Mouse (Mus musculus) embryonic fibroblast, embryonic 13.5 days (primary cell): ENCODE results near the gene Gm28551. TPM values are rescaled to one million over a fixed set of nuclear protein-coding genes. Genes with fewer than 3 reads are reported as not detected.
"Not testable (repeated sequence)": the region's sequence is repeated elsewhere in the genome, so short reads cannot be mapped to it uniquely, and the experiment has no call there.

Experiments
- H3K27ac ChIP-seq: 2 replicates; pipeline ENCODE4 v1.5.1; 2012; ENCODE audit warnings: low read length, control low read depth, inconsistent platforms; ENCODE audit not compliant: insufficient read depth
- H3K4me1 ChIP-seq: 2 replicates; pipeline ENCODE4 v1.6.1; 2011; ENCODE audit warnings: low read length; ENCODE audit not compliant: control insufficient read depth, insufficient read depth
- H3K4me3 ChIP-seq: 2 replicates; pipeline ENCODE4 v1.5.1; 2011; ENCODE audit warnings: mild to moderate bottlenecking, control low read depth, low read length; ENCODE audit not compliant: insufficient read depth
- CTCF ChIP-seq: IDR thresholded peaks from 2 replicates; pipeline ENCODE4 v1.5.1; 2011; ENCODE audit warnings: mild to moderate bottlenecking, control low read depth, low read length, moderate library complexity, borderline replicate concordance; ENCODE audit not compliant: insufficient read depth
- POLR2A ChIP-seq: IDR thresholded peaks from 2 replicates; pipeline ENCODE4 v1.6.1; 2011; ENCODE audit warnings: low read depth, mild to moderate bottlenecking, control low read depth, low read length, moderate library complexity
- polyA plus RNA-seq: library from polyadenylated mRNA; stranded (reverse); fragments of >200 nt; gene quantifications from 2 replicates; pipeline ENCODE4 v1.2.4, GENCODE M21; 2011; ENCODE audit warnings: low read depth; ENCODE audit not compliant: missing spikeins, insufficient read length

Gene Gm28551
- polyA plus RNA-seq = not detected in 2 replicates

DNA sequence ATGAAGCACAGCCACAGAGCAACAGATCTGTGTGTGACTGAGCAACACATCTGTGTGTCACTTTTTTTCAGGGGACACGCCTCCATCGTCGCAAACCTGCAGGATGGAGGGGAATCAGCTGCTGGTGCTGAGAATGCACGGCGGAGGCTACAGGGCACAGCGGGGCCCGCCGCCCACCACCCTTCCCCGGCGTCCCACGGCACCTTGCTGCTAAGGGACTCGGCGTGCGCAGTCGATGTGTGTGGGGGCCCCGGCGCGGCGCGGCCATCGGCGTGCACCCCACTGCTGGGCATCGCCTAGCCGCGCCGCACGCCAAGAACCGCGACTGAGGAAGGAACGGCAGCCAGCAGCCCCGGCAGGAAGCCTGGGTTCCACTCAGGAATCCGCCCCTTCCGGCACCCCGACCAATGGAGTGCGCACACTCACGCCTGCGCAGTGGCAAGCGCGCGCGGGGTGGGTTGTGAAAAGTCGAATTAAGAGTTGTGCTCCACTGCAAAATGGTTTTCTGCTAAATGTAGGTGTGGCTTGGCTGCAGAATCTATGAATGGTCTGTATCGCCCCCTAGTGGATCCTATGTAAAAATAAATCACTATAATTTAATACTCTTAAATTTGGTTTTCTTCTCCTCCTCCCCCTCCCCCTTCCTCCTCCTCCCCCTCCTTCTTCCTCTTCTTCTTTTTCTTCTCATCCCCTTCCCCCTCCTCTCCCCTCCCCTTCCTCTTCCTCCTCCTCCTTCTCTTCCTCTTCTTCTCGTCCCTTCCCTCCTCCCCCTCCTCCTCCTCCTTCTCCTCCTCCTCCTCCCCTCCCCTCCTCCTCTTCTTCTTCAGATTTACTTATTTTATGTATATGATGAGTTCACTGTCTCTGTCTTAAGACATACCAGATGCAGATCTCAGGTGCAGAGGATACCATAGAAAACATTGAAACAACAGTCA lies at the start of gene Gm28551, which contains the start of the genes Asdurf and Asnsd1:
TSS of gene Gm28551 (minus strand) at position 341 of the 935 bp plus-strand sequence.
TSS of gene Asdurf (minus strand) at position 293 of the 935 bp plus-strand sequence.
TSS of gene Asnsd1 (minus strand) at position 426 of the 935 bp plus-strand sequence.
- TF ChIP-seq CTCF (no peak), POLR2A (peak; percentile 88)
- H3K27ac ChIP-seq = peak within 1 kb of the TSS; percentile 65; the same call in 1 of the 2 replicates

DNA sequence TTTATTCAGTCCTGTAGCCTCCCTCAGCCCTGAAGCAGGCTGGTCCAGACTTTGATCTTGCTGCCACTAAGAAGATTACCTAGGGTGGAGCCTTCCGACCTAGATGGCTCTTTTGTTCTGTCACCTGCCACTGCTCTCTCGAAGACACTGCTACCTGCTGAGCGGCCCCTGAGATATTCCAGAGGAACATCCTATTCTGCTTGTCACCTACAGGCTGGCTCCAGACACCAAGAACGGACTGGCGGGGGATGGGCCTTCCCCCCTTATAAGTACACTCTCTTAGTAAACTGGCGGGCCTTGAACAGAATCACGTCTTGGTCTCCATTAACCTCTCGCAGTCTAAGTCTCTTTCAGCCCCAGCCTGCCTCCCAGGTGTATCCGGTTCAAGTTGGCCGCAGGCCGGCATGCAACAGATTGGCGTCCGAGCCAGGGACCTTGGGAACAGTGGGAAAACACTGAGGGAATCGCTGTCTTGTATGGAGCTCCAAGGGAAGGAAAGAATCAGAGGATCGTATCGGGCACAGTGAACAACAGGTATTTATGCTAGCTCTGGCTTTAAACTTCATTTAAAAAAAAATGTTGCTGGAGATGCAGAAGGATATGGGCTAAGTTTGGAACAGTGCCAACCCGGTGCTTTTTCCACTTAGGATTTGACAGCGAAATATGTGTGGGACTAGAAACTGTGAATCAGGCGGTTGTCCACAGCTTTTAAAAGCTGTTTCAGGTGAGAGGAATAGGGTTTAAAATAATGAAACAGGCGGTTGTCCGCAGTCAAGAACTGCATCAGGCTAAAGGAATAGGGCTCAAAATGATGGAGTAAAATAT lies 41.7 kb upstream of the Gm28551 start:
- not testable (repeated sequence) for H3K4me3 ChIP-seq, H3K4me1 ChIP-seq, H3K27ac ChIP-seq

More for the DNA sequence above, at the start of gene Gm28551, which contains the start of the genes Asdurf and Asnsd1:
- Histone ChIP-seq H3K4me3 (peak within 1 kb of the TSS; percentile 69), H3K4me1 (no peaks in the 10 kb centered on the region)

DNA sequence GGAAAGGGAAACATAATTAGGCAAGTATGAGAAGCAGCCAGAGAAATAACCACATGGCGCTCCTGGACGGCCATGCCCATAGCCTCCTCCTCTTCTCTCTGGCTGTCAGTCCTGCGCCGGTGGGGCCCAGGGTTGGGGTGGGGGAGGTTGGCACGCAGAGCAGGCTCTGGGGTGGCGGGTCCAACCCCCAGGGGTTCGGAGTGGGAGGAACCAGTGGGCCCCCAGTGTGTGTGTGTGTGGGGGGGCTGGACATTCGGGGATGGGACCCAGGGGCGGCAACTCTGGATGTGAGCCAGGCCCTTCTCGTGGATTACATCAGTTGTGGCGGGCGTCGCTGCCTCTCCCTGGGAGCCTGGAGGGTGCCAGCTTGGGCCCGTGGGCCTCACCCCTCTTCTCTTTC lies 36.3 kb upstream of the Gm28551 start:
- Histone ChIP-seq H3K27ac (no peak overlapping the region), H3K4me3 (no peak overlapping the region), H3K4me1 (no peaks in the 10 kb centered on the region)
- TF ChIP-seq CTCF (no peak), POLR2A (no peak)

DNA sequence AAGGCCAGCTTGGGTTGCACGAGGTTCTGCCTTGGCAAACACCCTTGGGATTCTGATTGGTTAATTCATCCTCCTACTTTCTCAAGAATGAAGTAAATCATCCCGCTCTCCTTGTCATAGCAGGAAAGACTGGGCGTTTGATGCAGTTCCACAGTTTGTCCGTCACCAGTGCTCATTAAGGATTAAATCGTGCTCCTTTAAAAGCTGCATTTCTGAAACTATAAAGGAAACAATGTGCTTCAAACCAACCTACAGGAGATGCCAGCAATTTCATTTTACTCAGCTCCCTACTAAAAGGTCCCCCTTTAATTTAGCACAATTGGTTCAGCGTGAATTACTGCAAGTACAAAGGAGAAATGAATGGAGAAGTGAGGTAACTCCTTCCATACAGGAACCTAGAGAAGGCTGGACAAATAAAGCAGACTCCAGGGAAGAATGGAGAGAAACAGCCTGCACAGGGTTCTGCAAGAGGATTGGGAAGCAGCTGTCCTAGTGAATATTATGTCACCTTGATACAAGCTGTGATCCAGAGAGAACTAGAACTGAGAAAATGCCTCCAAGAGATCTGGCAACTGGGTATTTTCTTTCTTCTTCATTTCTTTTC lies 31.7 kb upstream of the Gm28551 start:
- H3K27ac ChIP-seq = no peak overlapping the region
- H3K4me3 ChIP-seq = no peak overlapping the region
- no peaks in the 10 kb centered on the region for H3K4me1 ChIP-seq
- no peak for TF ChIP-seq CTCF
- TF ChIP-seq POLR2A = no peak

DNA sequence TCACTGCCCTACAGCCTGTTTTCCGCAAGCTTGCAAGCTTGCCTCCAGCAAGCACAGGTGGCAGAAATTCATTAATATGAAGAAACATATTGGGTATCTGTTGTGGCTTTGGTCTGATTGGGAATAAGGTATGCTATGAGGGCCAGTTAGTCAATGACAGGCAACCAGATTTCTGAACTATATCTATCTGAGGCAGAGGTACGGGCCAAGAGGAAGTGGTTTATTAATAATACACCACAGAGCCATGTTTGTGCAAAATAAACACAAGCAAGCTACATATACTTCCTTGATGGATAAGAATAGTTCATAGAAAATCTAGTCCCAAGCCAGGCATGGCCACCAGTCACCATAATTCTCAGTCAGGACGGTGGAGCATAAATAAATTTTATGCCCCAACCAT lies 25.3 kb upstream of the Gm28551 start:
- H3K4me3 ChIP-seq = no peak overlapping the region
- H3K4me1 ChIP-seq = no peaks in the 10 kb centered on the region
- no peak for TF ChIP-seq CTCF
- TF ChIP-seq POLR2A = no peak
- H3K27ac ChIP-seq = no peak overlapping the region

DNA sequence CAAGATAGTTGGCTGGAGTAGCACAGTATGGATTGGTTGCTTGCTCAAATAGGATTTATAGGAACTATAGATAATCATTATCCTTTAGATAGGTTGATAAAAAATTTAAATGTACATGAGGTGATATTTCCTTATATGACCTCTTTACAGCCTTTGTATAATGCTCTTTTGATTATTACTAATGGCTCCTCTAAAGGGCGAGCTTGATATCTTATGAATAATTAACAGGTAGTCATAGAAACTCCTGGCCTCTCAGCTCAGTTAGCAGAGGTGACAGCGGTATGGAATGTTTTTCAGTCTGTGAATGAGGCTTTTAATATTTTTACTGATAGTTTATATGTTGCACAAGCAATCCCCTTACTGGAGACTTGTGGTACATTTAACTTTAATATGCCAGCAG lies 23.5 kb upstream of the Gm28551 start:
- not testable (repeated sequence) for H3K27ac ChIP-seq, H3K4me3 ChIP-seq, H3K4me1 ChIP-seq

DNA sequence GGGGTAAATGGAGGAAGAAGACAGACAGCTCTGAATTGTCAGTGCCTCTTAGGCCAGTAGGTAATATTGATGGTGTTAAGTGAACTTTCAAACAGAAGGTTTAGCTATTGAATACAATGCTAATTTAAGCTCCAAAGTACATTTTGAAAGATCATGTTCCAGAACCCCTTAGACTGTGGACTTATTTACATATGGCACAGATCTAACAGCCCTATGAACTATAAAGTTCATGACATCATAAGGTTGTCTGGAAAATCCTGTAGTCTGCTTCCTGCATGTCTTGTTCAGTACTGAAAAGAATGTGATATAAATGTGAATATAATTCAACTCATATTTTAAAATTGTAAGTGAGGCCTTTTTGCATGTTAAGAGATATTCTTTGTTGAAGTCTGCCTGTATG lies 6.5 kb upstream of the Gm28551 start:
- Histone ChIP-seq H3K4me3 (no peak overlapping the region), H3K27ac (no peak overlapping the region), H3K4me1 (no peaks in the 10 kb centered on the region)
- TF ChIP-seq CTCF (no peak), POLR2A (no peak)

DNA sequence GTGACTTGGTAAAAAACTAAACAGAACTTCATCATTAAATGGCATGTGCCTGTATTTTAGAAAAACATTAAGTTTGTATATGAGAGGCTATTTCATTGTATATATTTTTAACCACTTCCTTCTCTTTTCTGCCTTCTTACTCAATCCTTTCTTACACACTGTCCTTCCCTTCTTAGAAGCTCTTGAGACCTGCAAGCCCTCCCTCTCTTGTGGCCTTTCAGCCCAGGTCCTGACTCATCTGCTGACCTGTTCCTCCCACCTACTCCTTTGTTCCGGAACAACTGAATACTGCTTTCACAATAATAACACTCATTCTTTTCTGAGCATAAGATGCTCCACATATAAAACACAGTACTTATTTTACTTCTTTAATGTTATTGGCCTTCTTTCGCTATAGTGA lies 11.4 kb downstream of the Gm28551 start:
- TF ChIP-seq POLR2A = no peak
- no peak for TF ChIP-seq CTCF
- H3K4me1 ChIP-seq = no peaks in the 10 kb centered on the region
- no peak overlapping the region for H3K4me3 ChIP-seq
- H3K27ac ChIP-seq = no peak overlapping the region

DNA sequence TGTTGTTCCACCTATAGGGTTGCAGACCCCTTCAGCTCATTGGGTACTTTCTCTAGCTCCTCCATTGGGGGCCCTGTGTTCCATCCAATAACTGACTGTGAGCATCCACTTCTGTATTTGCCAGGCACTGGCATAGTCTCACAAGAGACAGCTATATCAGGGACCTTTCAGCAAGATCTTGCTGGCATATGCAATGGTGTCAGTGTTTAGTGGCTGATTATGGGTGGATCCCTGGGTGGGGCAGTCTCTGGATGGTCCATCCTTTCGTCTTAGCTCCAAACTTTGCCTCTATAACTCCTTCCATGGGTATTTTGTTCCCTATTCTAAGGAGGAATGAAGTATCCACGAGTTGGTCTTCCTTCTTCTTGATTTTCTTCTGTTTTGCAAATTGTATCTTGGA lies 15.1 kb downstream of the Gm28551 start:
- not testable (repeated sequence) for H3K4me1 ChIP-seq, H3K27ac ChIP-seq, H3K4me3 ChIP-seq

DNA sequence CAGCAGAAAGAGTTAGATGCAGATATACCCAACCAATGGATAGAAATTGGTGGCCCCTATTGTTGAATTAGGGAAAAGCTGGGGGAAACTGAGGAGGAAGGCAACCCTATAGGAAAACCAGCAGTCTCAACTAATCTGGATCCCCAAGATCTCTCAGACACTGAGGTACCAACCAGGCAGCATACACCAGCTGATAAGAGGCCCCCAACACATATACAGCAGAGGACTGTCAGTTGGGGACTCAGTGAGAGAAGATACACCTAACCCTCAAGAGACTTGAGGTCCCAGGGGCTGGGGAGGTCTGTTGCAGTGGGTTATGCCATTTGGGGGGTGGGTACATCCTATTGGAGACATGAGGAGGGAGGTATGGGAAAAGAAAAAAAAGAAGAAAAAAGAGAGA lies 17.0 kb downstream of the Gm28551 start:
- Histone ChIP-seq H3K4me3 (no peak overlapping the region), H3K27ac (no peak overlapping the region), H3K4me1 (no peaks in the 10 kb centered on the region)
- TF ChIP-seq CTCF = no peak
- TF ChIP-seq POLR2A = no peak

DNA sequence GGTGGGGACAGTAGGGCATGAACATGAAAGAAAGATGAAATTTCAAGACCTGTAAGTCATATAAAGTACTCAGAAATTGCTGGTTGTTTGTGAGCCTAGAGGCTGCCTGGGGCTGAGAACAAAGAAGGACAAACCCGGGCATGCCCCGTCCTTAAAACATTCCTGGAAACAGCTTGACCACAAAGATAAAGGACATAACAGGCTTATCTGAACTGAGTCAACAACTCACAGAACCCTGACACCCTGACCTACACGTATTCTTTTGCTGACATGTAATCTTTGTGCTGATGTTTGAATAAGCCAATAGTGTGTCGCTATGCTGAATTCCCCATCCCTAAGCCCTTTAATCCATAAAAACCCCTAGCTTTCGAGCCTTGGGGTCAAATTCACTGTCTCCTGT lies 18.9 kb downstream of the Gm28551 start:
- H3K4me1 ChIP-seq, H3K27ac ChIP-seq, H3K4me3 ChIP-seq: not testable (repeated sequence)
